15 mouse cellular contexts compared by ENCODE assay signal in the genomic region with DNA sequence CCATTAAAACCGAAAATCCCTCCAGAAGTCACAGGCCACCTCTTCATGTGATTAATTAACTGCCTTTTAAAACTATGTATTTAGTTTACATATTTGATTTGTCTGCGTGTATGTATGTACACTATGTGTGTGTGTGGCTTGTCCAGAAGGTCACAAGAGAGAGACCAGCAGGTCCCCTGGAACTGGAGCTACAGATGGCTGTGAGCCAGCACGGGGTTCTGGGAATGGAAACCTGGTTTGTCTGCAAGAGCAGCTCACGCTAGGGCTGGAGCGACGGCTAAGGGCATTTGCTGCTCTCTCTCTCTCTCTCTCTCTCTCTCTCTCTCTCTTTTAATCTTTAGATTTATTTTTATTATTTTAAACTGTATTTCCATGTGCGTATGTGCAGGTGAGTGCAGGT.
DNase-seq lines count a peak whose midpoint lies in the region; ATAC-seq and TF ChIP-seq lines count a peak whose summit lies in the region.
"Had no signal": no experiment of that assay in that cellular context is flagged by ENCODE, and none has a peak within 500 bp of the region (broad histone marks: within the 10 kb centered on the region; RNA-seq: fewer than 3 reads in every experiment).

No protein-coding gene starts in this region.

- no peaks in the 10 kb centered on the region for H3K36me3 ChIP-seq in heart, embryonic 15.5 days
- peaks cover 19% of the 10 kb centered on the region for H3K36me3 ChIP-seq in heart, adult 2 months (ENCODE audit: control insufficient read depth, insufficient read depth, low read length)
- H3K36me3 ChIP-seq: midbrain, embryonic 12.5 days had no signal

- H3K9ac ChIP-seq in heart, embryonic 15.5 days, result no peak overlapping the region
- no peak overlapping the region for H3K9ac ChIP-seq in heart, adult 2 months (ENCODE audit: low read depth, low read length)
- H3K9ac ChIP-seq: limb, embryonic 15.5 days; midbrain, embryonic 12.5 days had no signal

- intact Hi-C loops in heart, adult 2 months (cut with DNase I), result no loop called here

- peak overlapping the region; percentile 17; the same call in 1 of the 2 replicates for H3K27ac ChIP-seq in heart, embryonic 15.5 days
- no peak overlapping the region for H3K27ac ChIP-seq in heart, adult 2 months
- H3K27ac ChIP-seq: kidney, postnatal 0 days; limb, embryonic 15.5 days; macrophage; midbrain, embryonic 12.5 days had no signal

- ATAC-seq in heart, embryonic 15.5 days (replicated peaks; ENCODE audit: insufficient number of reproducible peaks, insufficient read depth, low FRiP score, low read depth), result no peak; the same call in 1 of the 2 replicates
- ATAC-seq: forebrain, embryonic 14.5 days had no signal

- no peaks in the 10 kb centered on the region for H3K79me2 ChIP-seq in heart, adult 2 months (replicated peaks; ENCODE audit: control insufficient read depth, insufficient read depth, low read length)

- no peak for TF ChIP-seq POLR2A in heart, adult 2 months (IDR thresholded peaks at IDR 0.05; ENCODE audit: insufficient read depth, low read depth, low read length)

- no peak for TF ChIP-seq CTCF in heart, adult 2 months (IDR thresholded peaks at IDR 0.05)

- no peaks in the 10 kb centered on the region for H3K27me3 ChIP-seq in heart, embryonic 15.5 days
- H3K27me3 ChIP-seq in heart, adult 2 months (ENCODE audit: control insufficient read depth, insufficient read depth, low read length), result no peaks in the 10 kb centered on the region
- H3K27me3 ChIP-seq: limb, embryonic 15.5 days; midbrain, embryonic 12.5 days had no signal

- no peak for TF ChIP-seq EP300 in heart, adult 2 months (IDR thresholded peaks at IDR 0.05; ENCODE audit: insufficient read depth, low read depth, low read length)

- no peak overlapping the region; the same call in 1 of the 2 replicates for H3K4me2 ChIP-seq in heart, embryonic 15.5 days
- H3K4me2 ChIP-seq: limb, embryonic 15.5 days; midbrain, embryonic 12.5 days had no signal

- no peak overlapping the region for H3K4me3 ChIP-seq in heart, embryonic 15.5 days
- H3K4me3 ChIP-seq in heart, adult 2 months, result no peak overlapping the region
- H3K4me3 ChIP-seq: limb, embryonic 15.5 days; midbrain, embryonic 12.5 days had no signal

- 56% methylated on average over 7 of the region's 7 CpGs for WGBS in heart, embryonic 15.5 days
- WGBS in heart, adult 2 months, result 79% methylated on average over 7 of the region's 7 CpGs

- H3K4me1 ChIP-seq in heart, embryonic 15.5 days (replicated peaks), result peaks cover 24% of the 10 kb centered on the region
- peaks cover 15% of the 10 kb centered on the region for H3K4me1 ChIP-seq in heart, adult 2 months (ENCODE audit: control insufficient read depth, insufficient read depth, low read length)
- H3K4me1 ChIP-seq: midbrain, embryonic 12.5 days had no signal

- H3K9me3 ChIP-seq in heart, embryonic 15.5 days (replicated peaks), result no peaks in the 10 kb centered on the region
- H3K9me3 ChIP-seq: limb, embryonic 15.5 days; midbrain, embryonic 12.5 days had no signal

- no peak for DNase-seq in heart, adult 2 months
- DNase-seq in cerebellum, adult 11 months, result peak; percentile 85
- peak; percentile 92 for DNase-seq in cerebellum, adult 9-10 months
- peak; percentile 60 for DNase-seq in heart, postnatal 4 days
- no peak for DNase-seq in right cerebral cortex, adult 18-20 months
- DNase-seq in thymus, adult 18-20 months, result no peak
- DNase-seq: adrenal gland, adult 8-10 months; layer of hippocampus, adult 9-11 months; lung, adult 18-20 months had no signal

Comparison
In these comparisons a context has a peak if more than half of its experiments do, and no peak if none do; other contexts are left out.
1. DNase-seq: peak in cerebellum, adult 11 months (single experiment), cerebellum, adult 9-10 months (single experiment) and heart, postnatal 4 days (single experiment); none in heart, adult 2 months (0 of 2), right cerebral cortex, adult 18-20 months (single experiment) and thymus, adult 18-20 months (0 of 2).